Mouse (Mus musculus): Measurements from ENCODE around the gene Mical1. TPM values are rescaled to one million over a fixed set of nuclear protein-coding genes. Genes with fewer than 3 reads are reported as not detected.

Gene Mical1
- polyA plus RNA-seq, 1 experiment from 2014 or later = 47.5 TPM

GRCm38 (mm10) chr10:41460501-41460900 lies 15.6 kb upstream of the Mical1 start:
- H3K9me3 ChIP-seq = no peaks in the 10 kb centered on the region
- no peak for ATAC-seq (ENCODE audit: low FRiP score, low read depth)
- no peak overlapping the region for H3K4me3 ChIP-seq
- H3K9ac ChIP-seq = no peak overlapping the region
- no peaks in the 10 kb centered on the region for H3K27me3 ChIP-seq (replicated peaks)
- H3K36me3 ChIP-seq = peaks cover 45% of the 10 kb centered on the region
- H3K4me1 ChIP-seq = peaks cover 8% of the 10 kb centered on the region
- no peak overlapping the region for H3K4me2 ChIP-seq (replicated peaks)
- no peak overlapping the region for H3K27ac ChIP-seq
- 32% methylated on average over 2 of the region's 2 CpGs for WGBS

- WGBS = 86% methylated on average over 3 of the region's 3 CpGs
- no peak overlapping the region for H3K4me2 ChIP-seq (replicated peaks)
- ATAC-seq (ENCODE audit: low FRiP score, low read depth) = no peak
These were observed 14.9 kb upstream of the Mical1 start for GRCm38 (mm10) chr10:41461057-41461722.

DNA sequence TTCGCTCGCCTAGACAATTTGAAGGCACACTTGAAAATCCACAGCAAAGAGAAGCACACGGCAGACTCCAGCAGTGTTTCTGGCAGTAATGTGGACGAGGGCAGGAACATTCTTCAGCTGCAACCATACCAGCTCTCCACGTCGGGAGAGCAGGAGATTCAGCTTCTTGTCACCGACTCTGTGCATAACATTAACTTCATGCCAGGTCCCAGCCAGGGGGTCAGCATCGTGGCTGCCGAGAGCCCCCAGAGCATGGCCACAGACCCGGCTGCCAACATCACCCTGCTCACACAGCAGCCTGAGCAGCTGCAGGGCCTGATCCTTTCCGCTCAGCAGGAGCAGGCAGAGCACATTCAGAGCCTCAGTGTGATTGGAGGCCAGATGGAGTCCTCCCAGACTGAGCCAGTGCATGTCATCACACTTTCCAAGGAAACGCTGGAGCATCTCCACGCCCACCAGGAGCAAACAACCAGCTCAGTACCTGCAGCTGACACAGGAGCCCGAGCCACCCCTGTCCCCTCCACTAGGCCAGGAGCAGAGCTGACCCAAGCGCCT lies 11.6 kb upstream of the Mical1 start:
- Histone ChIP-seq H3K9ac (0 out of 2 replicates have a peak overlapping the region, but pooled peaks have one; percentile 1), H3K27me3 (replicated peaks) (no peaks in the 10 kb centered on the region), H3K9me3 (no peaks in the 10 kb centered on the region), H3K4me2 (replicated peaks) (no peak overlapping the region), H3K36me3 (peaks cover 31% of the 10 kb centered on the region), H3K4me1 (peaks cover 13% of the 10 kb centered on the region), H3K4me3 (no peak overlapping the region), H3K27ac (no peak overlapping the region)
- 38% methylated on average over 15 of the region's 15 CpGs for WGBS
- ATAC-seq (ENCODE audit: low FRiP score, low read depth) = no peak

More at GRCm38 (mm10) chr10:41461057-41461722, 14.9 kb upstream of the Mical1 start:
- Histone ChIP-seq H3K9me3 (no peaks in the 10 kb centered on the region), H3K27me3 (replicated peaks) (no peaks in the 10 kb centered on the region), H3K27ac (no peak overlapping the region), H3K36me3 (peaks cover 38% of the 10 kb centered on the region), H3K9ac (no peak overlapping the region), H3K4me1 (peaks cover 8% of the 10 kb centered on the region), H3K4me3 (no peak overlapping the region)

DNA sequence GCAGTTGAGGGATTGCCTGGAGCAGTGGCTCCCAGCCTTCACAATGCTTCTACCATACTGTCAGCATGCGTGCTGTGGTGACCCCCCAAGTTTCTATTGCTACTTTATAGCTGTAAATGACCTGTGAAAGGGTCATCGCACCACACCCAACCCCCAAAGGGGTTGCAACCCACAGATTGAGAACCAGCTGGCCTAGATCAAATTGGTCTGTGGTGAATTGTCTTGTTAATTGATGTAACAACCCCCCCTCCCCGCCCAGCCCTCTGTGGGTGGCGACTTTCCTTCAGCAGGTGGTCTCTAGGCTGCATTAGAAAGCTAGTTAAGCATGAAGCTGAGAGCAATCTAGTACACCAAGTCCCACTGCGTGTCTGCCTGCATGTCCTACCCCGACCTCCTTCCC lies 8.8 kb upstream of the Mical1 start:
- no peak overlapping the region for H3K27ac ChIP-seq
- H3K4me3 ChIP-seq = no peak overlapping the region
- H3K9me3 ChIP-seq = no peaks in the 10 kb centered on the region
- no peak overlapping the region for H3K9ac ChIP-seq
- WGBS = 10% methylated on average over 6 of the region's 6 CpGs
- H3K4me2 ChIP-seq (replicated peaks) = no peak overlapping the region
- 0 out of 2 replicates have a peak, but pooled peaks cover 5% of the 10 kb centered on the region for H3K4me1 ChIP-seq
- H3K36me3 ChIP-seq = peaks cover 28% of the 10 kb centered on the region
- no peak for ATAC-seq (ENCODE audit: low FRiP score, low read depth)
- no peaks in the 10 kb centered on the region for H3K27me3 ChIP-seq (replicated peaks)

DNA sequence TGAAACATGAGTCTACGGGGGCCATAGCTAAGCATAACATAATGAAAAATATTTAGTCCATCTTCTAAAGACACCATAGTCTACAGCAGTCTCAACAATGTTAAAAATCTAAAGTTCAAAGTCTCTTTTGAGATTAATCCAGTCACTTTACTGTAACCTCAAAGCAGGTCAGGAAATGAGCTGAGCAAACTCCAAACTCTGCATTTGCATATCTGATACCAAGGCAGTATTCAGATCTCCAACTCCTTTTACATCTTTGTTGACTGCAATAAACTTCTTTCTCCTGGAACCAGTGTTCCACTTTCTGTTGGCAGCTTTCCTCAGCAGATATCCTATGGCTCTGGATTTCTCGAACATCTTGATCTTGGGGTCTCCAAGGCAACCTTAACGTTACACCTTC lies 5.4 kb upstream of the Mical1 start:
- H3K9me3 ChIP-seq = no peaks in the 10 kb centered on the region
- peaks cover 5% of the 10 kb centered on the region; the same call in 1 of the 2 replicates for H3K4me1 ChIP-seq
- no peak overlapping the region for H3K4me2 ChIP-seq (replicated peaks)
- no peak overlapping the region for H3K9ac ChIP-seq
- peaks cover 11% of the 10 kb centered on the region for H3K36me3 ChIP-seq
- no peaks in the 10 kb centered on the region for H3K27me3 ChIP-seq (replicated peaks)
- 80% methylated on average over 3 of the region's 3 CpGs for WGBS
- ATAC-seq (ENCODE audit: low FRiP score, low read depth) = no peak
- no peak overlapping the region for H3K27ac ChIP-seq
- no peak overlapping the region for H3K4me3 ChIP-seq

GRCm38 (mm10) chr10:41472534-41472933 lies 3.6 kb upstream of the Mical1 start:
- no peaks in the 10 kb centered on the region for H3K9me3 ChIP-seq
- no peak overlapping the region for H3K27ac ChIP-seq
- no peaks in the 10 kb centered on the region for H3K27me3 ChIP-seq (replicated peaks)
- H3K4me1 ChIP-seq = peaks cover 13% of the 10 kb centered on the region
- H3K9ac ChIP-seq = no peak overlapping the region
- no peak for ATAC-seq (ENCODE audit: low FRiP score, low read depth)
- peaks cover 8% of the 10 kb centered on the region for H3K36me3 ChIP-seq
- no peak overlapping the region for H3K4me3 ChIP-seq
- no peak overlapping the region for H3K4me2 ChIP-seq (replicated peaks)

DNA sequence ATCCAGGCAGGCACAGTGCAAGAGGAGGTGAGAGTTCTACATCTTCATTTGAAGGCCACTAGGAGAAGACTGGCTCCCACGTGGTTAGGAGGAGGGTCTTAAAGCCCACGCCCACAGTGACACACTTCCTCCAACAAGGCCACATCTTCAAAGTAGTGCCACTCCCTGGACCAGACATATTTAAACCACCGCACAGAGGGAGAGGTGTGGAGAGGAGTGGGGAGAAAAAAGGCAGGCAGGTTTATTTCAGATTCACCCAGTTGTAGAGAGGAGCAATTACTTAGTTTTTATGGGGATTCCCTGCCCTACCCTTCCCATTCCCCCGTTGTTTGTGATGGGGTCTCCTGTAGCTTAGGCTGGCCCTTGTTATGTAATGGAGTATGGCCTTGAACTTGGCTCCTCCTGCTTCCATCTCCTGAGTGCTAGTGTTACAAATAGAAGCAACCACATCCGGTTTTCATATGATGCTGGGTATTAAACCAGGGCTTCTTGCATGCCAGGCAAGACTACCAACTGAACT lies 3.1 kb upstream of the Mical1 start:
- H3K9me3 ChIP-seq = no peaks in the 10 kb centered on the region
- no peaks in the 10 kb centered on the region for H3K27me3 ChIP-seq (replicated peaks)
- H3K9ac ChIP-seq = no peak overlapping the region
- H3K4me2 ChIP-seq (replicated peaks) = no peak overlapping the region
- peaks cover 7% of the 10 kb centered on the region for H3K36me3 ChIP-seq
- WGBS = 72% methylated on average over 5 of the region's 5 CpGs
- H3K4me1 ChIP-seq = peaks cover 18% of the 10 kb centered on the region
- no peak overlapping the region for H3K4me3 ChIP-seq
- ATAC-seq (ENCODE audit: low FRiP score, low read depth) = no peak
- no peak overlapping the region for H3K27ac ChIP-seq

DNA sequence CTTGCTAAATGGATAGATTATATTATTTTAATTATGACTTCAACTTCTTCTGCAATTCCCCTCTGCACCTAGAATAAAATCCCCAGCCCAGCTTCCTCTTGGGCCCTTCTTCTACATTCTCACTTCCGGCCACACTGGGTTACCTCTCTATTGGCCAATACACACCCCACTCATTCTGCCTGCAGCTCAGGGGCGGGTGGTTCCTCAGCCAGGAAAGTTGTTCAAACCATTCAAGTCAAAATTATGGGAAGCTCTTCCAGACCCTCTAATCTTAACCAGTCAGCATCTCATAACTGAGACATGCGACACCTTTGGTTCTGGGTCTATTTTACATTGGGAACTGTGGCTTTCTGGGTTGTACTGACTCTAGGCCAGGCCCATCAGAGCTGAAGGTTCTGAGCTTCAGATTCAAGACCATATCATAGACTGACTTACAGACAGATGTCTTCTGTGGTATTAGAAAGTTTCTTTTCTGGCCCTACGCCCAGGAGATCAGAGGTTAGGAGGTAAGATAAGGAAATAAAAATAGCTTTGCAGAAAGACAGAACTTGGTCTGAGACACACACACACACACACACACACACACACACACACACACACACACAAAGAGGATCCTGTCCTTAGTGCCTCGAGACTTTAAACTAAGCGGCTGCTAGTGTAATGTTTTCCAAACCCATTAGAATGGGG lies 2.2 kb upstream of the Mical1 start:
- 85% methylated on average over 6 of the region's 6 CpGs for WGBS

DNA sequence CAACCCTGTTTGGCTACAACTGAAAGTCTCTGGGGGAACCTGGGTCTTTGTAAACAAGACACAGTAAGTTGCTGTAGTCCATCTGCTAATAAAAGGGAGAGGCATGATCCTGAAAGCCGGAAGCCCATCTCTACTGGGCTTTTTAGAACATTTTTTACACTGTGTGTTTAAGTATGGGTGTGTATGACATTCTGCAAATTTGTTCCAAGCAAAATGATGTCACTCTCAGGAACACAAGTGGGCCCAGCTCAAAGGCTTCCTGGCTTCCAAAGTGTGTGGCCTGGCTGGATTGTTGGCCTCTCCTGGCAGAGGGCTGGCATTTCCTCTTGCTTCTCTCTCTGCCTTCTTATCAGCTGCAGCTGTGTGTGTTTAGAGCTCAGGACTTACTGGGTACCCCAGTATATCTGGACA lies 1.1 kb upstream of the Mical1 start:
- ATAC-seq (ENCODE audit: low FRiP score, low read depth) = no peak
- no peaks in the 10 kb centered on the region for H3K27me3 ChIP-seq (replicated peaks)
- H3K9me3 ChIP-seq = no peaks in the 10 kb centered on the region
- no peaks in the 10 kb centered on the region for H3K36me3 ChIP-seq
- 74% methylated on average over 1 of the region's 1 CpGs for WGBS
- H3K4me3 ChIP-seq = no peak overlapping the region
- no peak overlapping the region for H3K27ac ChIP-seq
- H3K9ac ChIP-seq = no peak overlapping the region
- no peak overlapping the region for H3K4me2 ChIP-seq (replicated peaks)
- peaks cover 20% of the 10 kb centered on the region for H3K4me1 ChIP-seq

More for the DNA sequence above, 2.2 kb upstream of the Mical1 start:
- H3K4me3 ChIP-seq = no peak overlapping the region
- H3K4me2 ChIP-seq (replicated peaks) = no peak overlapping the region
- no peak overlapping the region for H3K27ac ChIP-seq
- no peaks in the 10 kb centered on the region for H3K36me3 ChIP-seq
- H3K9me3 ChIP-seq = no peaks in the 10 kb centered on the region
- H3K4me1 ChIP-seq = peaks cover 20% of the 10 kb centered on the region
- H3K9ac ChIP-seq = no peak overlapping the region
- H3K27me3 ChIP-seq (replicated peaks) = no peaks in the 10 kb centered on the region
- no peak for ATAC-seq (ENCODE audit: low FRiP score, low read depth)

- Histone ChIP-seq H3K9me3 (no peaks in the 10 kb centered on the region), H3K4me1 (peaks cover 20% of the 10 kb centered on the region), H3K4me3 (peak overlapping the region; percentile 62), H3K9ac (peak overlapping the region; percentile 75), H3K4me2 (replicated peaks) (peak overlapping the region; percentile 88), H3K36me3 (peaks cover 3% of the 10 kb centered on the region), H3K27me3 (replicated peaks) (no peaks in the 10 kb centered on the region), H3K27ac (peak overlapping the region; percentile 59; the same call in 1 of the 2 replicates)
- ATAC-seq (ENCODE audit: low FRiP score, low read depth) = peak; percentile 52
- WGBS = 0% methylated on average over 9 of the region's 9 CpGs
These were observed 834 bp downstream of the Mical1 start for GRCm38 (mm10) chr10:41477018-41477277.

- H3K36me3 ChIP-seq = peaks cover 9% of the 10 kb centered on the region
- no peaks in the 10 kb centered on the region for H3K9me3 ChIP-seq
- peaks cover 20% of the 10 kb centered on the region for H3K4me1 ChIP-seq
- ATAC-seq (ENCODE audit: low FRiP score, low read depth) = peak; percentile 72
- H3K4me3 ChIP-seq = peak overlapping the region; percentile 62
- 0 out of 2 replicates have a peak overlapping the region, but pooled peaks have one; percentile 59 for H3K27ac ChIP-seq
- no peaks in the 10 kb centered on the region for H3K27me3 ChIP-seq (replicated peaks)
- H3K9ac ChIP-seq = peak overlapping the region; percentile 75
- WGBS = under 1% methylated on average over 20 of the region's 20 CpGs
- H3K4me2 ChIP-seq (replicated peaks) = peak overlapping the region; percentile 88
These were observed 1.4 kb downstream of the Mical1 start for GRCm38 (mm10) chr10:41477278-41478181.

DNA sequence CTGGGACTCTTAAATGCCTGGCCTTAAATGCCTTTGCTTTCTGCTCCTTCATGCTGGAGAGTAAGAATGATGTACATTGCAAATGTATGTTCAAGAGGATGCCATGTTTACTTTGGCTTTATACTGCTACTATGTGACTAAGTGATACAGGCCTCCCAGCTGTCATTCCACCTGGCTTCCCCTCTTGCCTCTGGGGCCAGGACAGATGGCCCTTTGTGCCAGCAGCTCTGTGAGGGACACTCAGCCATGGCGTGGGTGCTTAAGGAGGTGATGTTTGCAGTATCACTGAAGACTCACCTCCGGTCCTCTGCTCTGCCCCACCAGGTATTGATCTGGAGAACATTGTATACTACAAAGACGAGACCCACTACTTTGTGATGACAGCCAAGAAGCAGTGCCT lies 3.8 kb downstream of the Mical1 start:
- Histone ChIP-seq H3K4me2 (replicated peaks) (no peak overlapping the region), H3K27me3 (replicated peaks) (no peaks in the 10 kb centered on the region), H3K36me3 (peaks cover 33% of the 10 kb centered on the region), H3K4me3 (no peak overlapping the region), H3K27ac (no peak overlapping the region), H3K9ac (no peak overlapping the region), H3K9me3 (no peaks in the 10 kb centered on the region), H3K4me1 (peaks cover 20% of the 10 kb centered on the region)
- 89% methylated on average over 3 of the region's 3 CpGs for WGBS
- ATAC-seq (ENCODE audit: low FRiP score, low read depth) = no peak
